9 mouse cellular contexts compared by ENCODE assay signal in the genomic region with DNA sequence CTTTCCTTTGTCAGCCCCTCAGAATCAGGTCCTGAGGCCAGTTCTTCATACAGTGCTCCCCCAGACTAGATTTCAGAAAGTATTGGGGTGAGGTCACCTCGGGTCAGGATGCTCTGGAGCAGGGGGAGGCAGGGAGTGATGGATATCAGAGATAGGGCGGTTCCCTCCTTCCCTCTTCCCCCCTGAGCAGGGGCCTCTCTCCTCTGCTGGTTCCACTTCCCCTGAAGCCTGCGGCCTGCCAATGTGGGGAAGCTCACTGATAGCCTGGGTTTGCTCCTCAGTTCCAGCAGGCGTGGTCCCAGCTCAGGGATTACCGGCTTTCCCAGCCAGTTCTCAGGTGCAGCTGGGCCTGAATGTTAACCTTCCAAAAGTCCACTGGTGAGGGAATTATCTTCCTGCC. TPM values are rescaled to one million over a fixed set of nuclear protein-coding genes. Genes with fewer than 3 reads are reported as not detected.
A peak's percentile ranks its signal among the peaks of the same experiment; 100 is the strongest.
DNase-seq lines count a peak whose midpoint lies in the region; ATAC-seq and TF ChIP-seq lines count a peak whose summit lies in the region.
"Had no signal": no experiment of that assay in that cellular context is flagged by ENCODE, and none has a peak within 500 bp of the region (broad histone marks: within the 10 kb centered on the region; RNA-seq: fewer than 3 reads in every experiment).

No protein-coding gene starts in this region.

- ATAC-seq in neural tube, embryonic 11.5 days (ENCODE audit: insufficient read depth, low FRiP score, low TSS enrichment) = no peak
- no peak for ATAC-seq in heart, postnatal 0 days (ENCODE audit: insufficient read depth, low read depth)

- TF ChIP-seq EP300 in heart, postnatal 0 days (IDR thresholded peaks at IDR 0.05; ENCODE audit: low read depth) = no peak

- H3K9me3 ChIP-seq in neural tube, embryonic 11.5 days (ENCODE audit: control insufficient read depth, low read length) = no peaks in the 10 kb centered on the region
- H3K9me3 ChIP-seq in heart, postnatal 0 days (replicated peaks; ENCODE audit: control insufficient read depth, low read length) = no peaks in the 10 kb centered on the region

- peak overlapping the region; percentile 76 for H3K4me2 ChIP-seq in neural tube, embryonic 11.5 days (ENCODE audit: low read depth)
- H3K4me2 ChIP-seq in heart, postnatal 0 days (ENCODE audit: low read depth, low read length) = peak overlapping the region; percentile 88

- peak overlapping the region; percentile 97 for H3K27ac ChIP-seq in neural tube, embryonic 11.5 days (ENCODE audit: low read depth, low read length)
- peak overlapping the region; percentile 96 for H3K27ac ChIP-seq in heart, postnatal 0 days (ENCODE audit: low read depth)
- H3K27ac ChIP-seq in macrophage = peak overlapping the region; percentile 81

- no peaks in the 10 kb centered on the region for H3K27me3 ChIP-seq in neural tube, embryonic 11.5 days (ENCODE audit: control insufficient read depth, insufficient read depth, low read length)
- no peaks in the 10 kb centered on the region for H3K27me3 ChIP-seq in heart, postnatal 0 days (ENCODE audit: control insufficient read depth, insufficient read depth, low read length)

- peak overlapping the region; percentile 54 for H3K9ac ChIP-seq in neural tube, embryonic 11.5 days (ENCODE audit: low read length)
- H3K9ac ChIP-seq in heart, postnatal 0 days (replicated peaks; ENCODE audit: low read depth, low read length) = peak overlapping the region; percentile 35; the same call in 1 of the 2 replicates

- peaks cover 20% of the 10 kb centered on the region for H3K36me3 ChIP-seq in neural tube, embryonic 11.5 days (ENCODE audit: control insufficient read depth, insufficient read depth, low read length)
- H3K36me3 ChIP-seq in heart, postnatal 0 days (replicated peaks; ENCODE audit: control insufficient read depth, insufficient read depth, low read length) = peaks cover 38% of the 10 kb centered on the region
- peaks cover 39% of the 10 kb centered on the region for H3K36me3 ChIP-seq in macrophage (ENCODE audit: inconsistent target)

- peak; percentile 45 to 69 for DNase-seq in adrenal gland, adult (ENCODE audit: inconsistent age in 2 of 2, low spot score in 1 of 2)
- DNase-seq in adrenal gland, adult 18-20 months (ENCODE audit: low spot score in 2 of 2) = no peak
- no peak for DNase-seq in neural tube, embryonic 11.5 days (ENCODE audit: low spot score)
- no peak for DNase-seq in neural tube, embryonic 10.5 days (ENCODE audit: extremely low spot score, low spot score)
- no peak for DNase-seq in heart, postnatal 0 days (ENCODE audit: low spot score)
- DNase-seq in left cerebral cortex, postnatal 14 days (ENCODE audit: low spot score in 2 of 2) = no peak
- DNase-seq in frontal cortex, postnatal 25 days (ENCODE audit: low spot score in 2 of 2) = no peak

- peaks cover 39% of the 10 kb centered on the region for H3K4me1 ChIP-seq in neural tube, embryonic 11.5 days (ENCODE audit: control insufficient read depth, insufficient read depth, low read length)
- H3K4me1 ChIP-seq in heart, postnatal 0 days (ENCODE audit: control insufficient read depth, insufficient read depth) = peaks cover 40% of the 10 kb centered on the region

- peak overlapping the region; percentile 82 for H3K4me3 ChIP-seq in neural tube, embryonic 11.5 days (ENCODE audit: low read depth, low read length)
- H3K4me3 ChIP-seq in heart, postnatal 0 days (ENCODE audit: low read depth, low read length) = peak overlapping the region; percentile 66
- peak overlapping the region; percentile 87 for H3K4me3 ChIP-seq in macrophage (ENCODE audit: inconsistent target)

- intact Hi-C loops in left cerebral cortex, postnatal 14 days (cut with DNase I) = loop anchor here (5.0 kb wide), 1 partner anchor 34 kb away; a partner anchor contains a TSS

- no peak for TF ChIP-seq CTCF in heart, postnatal 0 days (IDR thresholded peaks at IDR 0.05; ENCODE audit: low read depth)

- 32% methylated on average over 5 of the region's 5 CpGs for WGBS in neural tube, embryonic 11.5 days
- WGBS in heart, postnatal 0 days = 8% methylated on average over 5 of the region's 5 CpGs
- WGBS in macrophage (ENCODE audit: missing documents) = 2% methylated on average over 5 of the region's 5 CpGs

- H3K79me2 ChIP-seq in macrophage (ENCODE audit: inconsistent target) = peaks cover 64% of the 10 kb centered on the region

RNA-seq across cellular contexts. Expression of a gene that starts 14.1 kb away (rescaled TPM):
- 10 to 100 TPM; 23.3 to 30.4 TPM for total RNA-seq in adrenal gland, adult 18-20 months (2021)
- 321 and 324 TPM in 2 replicates for polyA plus RNA-seq in neural tube, embryonic 11.5 days (2014; fragmentation: Nextera tagmentation; extraction: Ambion mirVana)
- total RNA-seq in heart, postnatal 0 days (2014; rRNA removed; ENCODE audit: low replicate concordance) = 83.9 and 161 TPM in 2 replicates
- polyA plus RNA-seq in heart, postnatal 0 days (2015; fragmentation: Nextera tagmentation; extraction: Ambion mirVana) = 57.3 and 61.5 TPM in 2 replicates
- total RNA-seq in macrophage (2018; cell fraction: chromatin; rRNA removed) = 10 to 100 TPM in 2 of 26 experiments, 1 to 10 TPM in 19, not detected in 5; 1.0 to 11.2 (median 4.6) TPM
- total RNA-seq in macrophage (2018; cell fraction: cytosol; rRNA removed) = 10 to 100 TPM in 13 of 26 experiments, 1 to 10 TPM in 13; 5.4 to 18.3 (median 9.4) TPM
- 1 to 10 TPM in 25 of 26 experiments, not detected in 1; 1.3 to 9.4 (median 3.4) TPM for total RNA-seq in macrophage (2018; cell fraction: nucleus; rRNA removed)
- polyA plus RNA-seq in macrophage (2018) = 7.4 to 20.7 TPM (median 14.3 TPM) in 3 replicates
- total RNA-seq in left cerebral cortex, postnatal 14 days (2021) = 10 to 100 TPM; 25.2 to 32.2 TPM

RNA-seq across cellular contexts. Expression of a gene that starts 16.1 kb away (rescaled TPM):
- 100 to 1,000 TPM in 1 of 2 experiments, 10 to 100 TPM in 1; 96.8 to 123 TPM for total RNA-seq in adrenal gland, adult 18-20 months (2021)
- polyA plus RNA-seq in neural tube, embryonic 11.5 days (2014; fragmentation: Nextera tagmentation; extraction: Ambion mirVana) = 30.4 and 38.2 TPM in 2 replicates
- 57.2 and 63.0 TPM in 2 replicates for total RNA-seq in heart, postnatal 0 days (2014; rRNA removed; ENCODE audit: low replicate concordance)
- 15.7 and 16.9 TPM in 2 replicates for polyA plus RNA-seq in heart, postnatal 0 days (2015; fragmentation: Nextera tagmentation; extraction: Ambion mirVana)
- total RNA-seq in macrophage (2018; cell fraction: chromatin; rRNA removed) = 100 to 1,000 TPM in 24 of 26 experiments, 10 to 100 TPM in 2; 63.5 to 495 (median 311) TPM
- total RNA-seq in macrophage (2018; cell fraction: cytosol; rRNA removed) = 100 to 1,000 TPM; 146 to 312 (median 230) TPM
- 100 to 1,000 TPM; 124 to 500 (median 278) TPM for total RNA-seq in macrophage (2018; cell fraction: nucleus; rRNA removed)
- polyA plus RNA-seq in macrophage (2018) = 88.9 to 139 TPM (median 118 TPM) in 3 replicates
- total RNA-seq in left cerebral cortex, postnatal 14 days (2021) = 100 to 1,000 TPM; 246 to 255 TPM

RNA-seq across cellular contexts. Expression of a gene that starts 17.6 kb away (rescaled TPM):
- not detected for total RNA-seq in adrenal gland, adult 18-20 months (2021)
- 0.32 and 1.0 TPM in 2 replicates for polyA plus RNA-seq in neural tube, embryonic 11.5 days (2014; fragmentation: Nextera tagmentation; extraction: Ambion mirVana)
- not detected in 2 replicates for total RNA-seq in heart, postnatal 0 days (2014; rRNA removed; ENCODE audit: low replicate concordance)
- not detected in 2 replicates for polyA plus RNA-seq in heart, postnatal 0 days (2015; fragmentation: Nextera tagmentation; extraction: Ambion mirVana)
- not detected for total RNA-seq in macrophage (2018; cell fraction: chromatin; rRNA removed)
- not detected for total RNA-seq in macrophage (2018; cell fraction: cytosol; rRNA removed)
- total RNA-seq in macrophage (2018; cell fraction: nucleus; rRNA removed) = not detected
- polyA plus RNA-seq in macrophage (2018) = not detected in 3 replicates
- total RNA-seq in left cerebral cortex, postnatal 14 days (2021) = under 1 TPM in 1 of 2 experiments, not detected in 1; 0.29 TPM
- total RNA-seq: heart, postnatal 36 days had no signal

RNA-seq across cellular contexts. Expression of a gene that starts 22.3 kb away (rescaled TPM):
- total RNA-seq in adrenal gland, adult 18-20 months (2021) = 1 to 10 TPM; 2.5 to 2.9 TPM
- polyA plus RNA-seq in neural tube, embryonic 11.5 days (2014; fragmentation: Nextera tagmentation; extraction: Ambion mirVana) = 9.6 and 10.2 TPM in 2 replicates
- total RNA-seq in heart, postnatal 0 days (2014; rRNA removed; ENCODE audit: low replicate concordance) = not detected in 2 replicates
- polyA plus RNA-seq in heart, postnatal 0 days (2015; fragmentation: Nextera tagmentation; extraction: Ambion mirVana) = not detected in 2 replicates
- not detected for total RNA-seq in macrophage (2018; cell fraction: chromatin; rRNA removed)
- not detected for total RNA-seq in macrophage (2018; cell fraction: cytosol; rRNA removed)
- not detected for total RNA-seq in macrophage (2018; cell fraction: nucleus; rRNA removed)
- not detected in 3 replicates for polyA plus RNA-seq in macrophage (2018)
- total RNA-seq in left cerebral cortex, postnatal 14 days (2021) = 10 to 100 TPM; 70.9 to 76.8 TPM
- total RNA-seq: heart, postnatal 36 days had no signal

RNA-seq across cellular contexts. Expression of a gene that starts 33.1 kb away (rescaled TPM):
- 10 to 100 TPM; 18.3 to 25.8 TPM for total RNA-seq in adrenal gland, adult 18-20 months (2021)
- polyA plus RNA-seq in neural tube, embryonic 11.5 days (2014; fragmentation: Nextera tagmentation; extraction: Ambion mirVana) = 16.2 and 16.7 TPM in 2 replicates
- 41.4 and 66.8 TPM in 2 replicates for total RNA-seq in heart, postnatal 0 days (2014; rRNA removed; ENCODE audit: low replicate concordance)
- polyA plus RNA-seq in heart, postnatal 0 days (2015; fragmentation: Nextera tagmentation; extraction: Ambion mirVana) = 6.5 and 7.0 TPM in 2 replicates
- total RNA-seq in macrophage (2018; cell fraction: chromatin; rRNA removed) = 10 to 100 TPM in 15 of 26 experiments, 1 to 10 TPM in 11; 7.1 to 19.7 (median 10.7) TPM
- 10 to 100 TPM in 24 of 26 experiments, 1 to 10 TPM in 2; 8.5 to 19.3 (median 12.5) TPM for total RNA-seq in macrophage (2018; cell fraction: cytosol; rRNA removed)
- total RNA-seq in macrophage (2018; cell fraction: nucleus; rRNA removed) = 10 to 100 TPM in 19 of 26 experiments, 1 to 10 TPM in 7; 6.8 to 20.6 (median 13.6) TPM
- polyA plus RNA-seq in macrophage (2018) = 11.9 to 14.5 TPM (median 14.2 TPM) in 3 replicates
- 10 to 100 TPM; 68.6 to 70.7 TPM for total RNA-seq in left cerebral cortex, postnatal 14 days (2021)

Comparison
In these comparisons a context has a peak if more than half of its experiments do, and no peak if none do; other contexts are left out.
1. DNase-seq: peak in adrenal gland, adult (2 of 2); none in adrenal gland, adult 18-20 months (0 of 2), neural tube, embryonic 11.5 days (single experiment), neural tube, embryonic 10.5 days (single experiment), heart, postnatal 0 days (single experiment), left cerebral cortex, postnatal 14 days (0 of 2) and frontal cortex, postnatal 25 days (0 of 2).
2. Peak in every context shown above with its lines, with median percentiles within 50 percentile points of each other: H3K27ac ChIP-seq and H3K4me3 ChIP-seq.